Mouse (Mus musculus) spleen, adult 12 weeks (tissue): Measurements from ENCODE around the gene Hist1h2bb.
"Not testable (repeated sequence)": the region's sequence is repeated elsewhere in the genome, so short reads cannot be mapped to it uniquely, and the experiment has no call there.

ENCODE experiments used
- DNase-seq: peaks from one replicate; pipeline ENCODE4 v3.0.0; 2022; ENCODE audit warnings: low spot score

Hist1h2bb gene

DNA sequence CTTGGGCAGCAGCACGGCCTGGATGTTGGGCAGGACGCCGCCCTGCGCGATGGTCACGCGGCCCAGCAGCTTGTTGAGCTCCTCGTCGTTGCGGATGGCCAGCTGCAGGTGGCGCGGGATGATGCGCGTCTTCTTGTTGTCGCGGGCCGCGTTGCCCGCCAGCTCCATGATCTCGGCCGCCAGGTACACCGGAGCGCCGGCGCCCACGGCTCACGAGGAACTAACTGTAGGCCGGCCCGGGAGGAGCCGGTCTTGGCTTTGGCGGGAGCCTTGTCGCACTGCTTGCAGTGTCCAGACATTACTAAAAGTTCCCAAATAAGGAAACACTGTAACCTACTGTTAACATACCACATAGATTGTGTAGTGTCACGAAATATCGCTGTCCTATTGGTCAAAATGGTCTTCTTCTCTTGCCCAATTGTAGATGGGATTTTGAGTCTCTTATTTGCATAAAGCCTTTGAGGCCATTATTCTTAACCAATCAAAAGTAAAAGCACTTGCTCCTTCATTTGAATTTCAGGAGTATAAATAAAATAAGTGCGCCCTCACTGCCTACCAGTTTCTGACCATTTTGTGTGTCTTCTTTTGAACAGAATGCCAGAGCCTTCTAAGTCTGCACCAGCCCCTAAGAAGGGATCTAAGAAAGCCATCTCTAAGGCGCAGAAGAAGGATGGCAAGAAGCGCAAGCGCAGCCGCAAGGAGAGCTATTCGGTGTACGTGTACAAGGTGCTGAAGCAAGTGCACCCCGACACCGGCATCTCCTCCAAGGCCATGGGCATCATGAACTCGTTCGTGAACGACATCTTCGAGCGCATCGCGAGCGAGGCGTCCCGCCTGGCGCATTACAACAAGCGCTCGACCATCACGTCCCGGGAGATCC, at the start of gene Hist1h2bb:
Gene Hist1h2bb, plus strand, starts transcription at position 534 of the 880 bp plus-strand sequence.
- DNase-seq, result peak; percentile 83

- peak; percentile 65 for DNase-seq
These were observed 48.8 kb upstream of the Hist1h2bb start for GRCm38 (mm10) chr13:23697491-23698299.

DNA sequence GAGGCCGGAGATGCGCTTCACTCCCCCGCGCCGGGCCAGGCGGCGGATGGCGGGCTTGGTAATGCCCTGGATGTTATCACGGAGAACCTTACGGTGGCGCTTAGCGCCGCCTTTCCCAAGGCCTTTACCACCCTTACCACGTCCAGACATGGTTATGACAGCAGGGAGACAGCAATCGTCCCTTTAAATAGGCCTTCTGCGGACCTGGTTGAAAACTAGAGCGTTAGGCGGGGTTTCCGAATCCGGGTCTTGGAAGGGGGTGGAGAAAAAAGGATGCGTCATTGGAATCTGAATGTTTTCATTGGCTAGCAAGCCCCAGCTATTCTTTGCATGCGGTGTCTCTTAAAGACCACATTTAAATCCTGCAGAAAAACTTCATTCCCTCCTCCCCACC, 48.2 kb upstream of the Hist1h2bb start, which contains the start of gene Hist1h4c:
Gene Hist1h4c, minus strand, starts transcription at position 155 of the 394 bp plus-strand sequence.
- DNase-seq, result peak; percentile 100

DNA sequence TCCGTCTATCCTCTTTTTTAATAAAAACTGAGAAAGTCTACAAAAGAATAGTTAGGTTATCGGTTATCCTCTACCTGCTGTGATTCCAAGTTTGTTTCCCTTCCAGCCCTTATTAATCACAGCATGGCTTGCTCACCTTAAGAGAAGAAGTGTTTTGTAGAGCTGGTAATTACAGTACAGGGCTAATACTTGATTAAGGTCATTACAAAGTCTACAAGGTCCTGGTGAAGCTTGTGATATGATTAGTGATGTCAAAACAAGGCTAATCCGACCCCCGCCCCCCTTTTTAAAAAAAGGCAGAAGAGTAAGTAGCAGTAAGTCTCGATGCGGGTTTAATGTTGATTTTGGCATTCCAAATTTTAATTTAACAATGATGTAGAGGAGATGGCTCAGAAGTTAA, 47.5 kb upstream of the Hist1h2bb start:
- DNase-seq, result no peak

DNA sequence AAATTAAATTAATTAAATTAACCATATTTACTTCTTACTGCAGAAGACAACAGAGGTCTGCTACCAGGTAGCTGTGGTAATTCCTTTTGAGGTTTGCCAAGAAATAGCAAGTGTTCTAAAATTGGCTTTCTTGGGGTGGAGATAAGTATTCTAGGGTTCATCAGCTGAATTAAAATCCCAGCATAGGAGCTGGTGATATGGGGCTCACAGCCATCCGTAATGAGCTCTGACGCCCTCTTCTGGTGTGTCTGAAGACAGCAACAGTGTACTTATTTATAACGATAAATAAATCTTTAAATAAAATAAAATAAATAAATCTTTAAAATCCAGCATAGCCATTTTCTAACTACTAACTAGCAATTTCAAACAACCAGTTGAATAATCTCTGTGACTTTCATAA, 46.8 kb upstream of the Hist1h2bb start:
- DNase-seq, result no peak

DNA sequence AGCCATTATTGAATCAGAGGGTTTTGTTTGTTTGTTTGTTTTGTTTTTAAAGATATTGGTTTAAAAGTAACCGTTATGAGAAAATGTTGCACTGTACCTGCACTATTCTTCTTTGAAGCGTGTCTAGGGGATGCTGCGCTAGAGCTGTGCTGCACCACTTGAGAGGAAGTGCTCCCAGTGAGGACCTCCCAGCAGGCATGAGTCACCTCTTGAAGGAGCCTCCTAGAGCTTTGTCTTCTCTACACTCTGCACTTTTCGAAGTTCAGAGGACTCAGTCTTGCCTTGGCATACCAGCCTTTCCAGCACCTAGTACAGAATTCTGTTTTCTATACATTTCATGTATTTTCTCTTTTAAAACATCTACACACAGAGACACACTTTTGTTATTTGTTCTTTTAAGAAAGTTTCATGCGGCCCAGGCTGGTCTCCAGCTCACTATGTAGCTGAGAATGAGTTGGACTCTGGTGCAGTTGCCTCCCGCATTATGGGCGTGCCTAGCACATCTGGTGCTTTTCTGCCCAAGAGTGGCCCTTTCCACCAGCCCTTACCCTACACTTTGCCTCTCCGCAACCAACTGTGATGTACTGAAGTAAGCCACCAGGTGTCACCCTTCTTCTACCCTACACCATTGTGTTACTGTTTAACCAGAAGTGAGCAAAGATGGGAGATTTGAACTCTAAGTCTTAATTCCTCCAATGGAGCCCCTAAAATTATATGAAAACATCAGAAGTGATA, 45.6 kb upstream of the Hist1h2bb start:
- DNase-seq, result peak; percentile 50

- DNase-seq, result no peak
These were observed 44.3 kb upstream of the Hist1h2bb start for GRCm38 (mm10) chr13:23702220-23702619.

- not testable (repeated sequence) for DNase-seq
These were observed 43.7 kb upstream of the Hist1h2bb start for GRCm38 (mm10) chr13:23702801-23703200.

- no peak for DNase-seq
These were observed 40.7 kb upstream of the Hist1h2bb start for GRCm38 (mm10) chr13:23705751-23706356.

GRCm38 (mm10) chr13:23706771-23707170, 39.8 kb upstream of the Hist1h2bb start:
- DNase-seq, result no peak

DNA sequence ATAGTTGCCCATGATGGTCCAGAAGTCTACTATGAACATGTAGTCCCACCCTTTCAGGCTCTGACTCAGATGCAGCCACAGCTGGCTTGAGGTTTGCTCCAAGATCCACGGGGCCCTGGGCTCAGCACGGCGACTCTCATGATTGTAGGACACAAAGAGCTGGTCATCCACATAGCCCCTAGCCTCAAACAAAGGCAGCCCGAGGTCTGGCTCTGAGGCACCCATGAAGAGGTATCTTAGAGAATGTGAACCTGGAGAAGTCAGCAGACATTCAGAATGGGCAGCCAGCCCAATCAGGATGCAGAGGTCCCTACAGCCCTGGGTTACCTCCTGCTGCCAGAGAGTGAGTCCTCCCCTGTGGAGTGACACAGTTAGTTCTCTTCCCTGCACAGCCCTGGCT, 38.5 kb upstream of the Hist1h2bb start:
- DNase-seq, result no peak

DNA sequence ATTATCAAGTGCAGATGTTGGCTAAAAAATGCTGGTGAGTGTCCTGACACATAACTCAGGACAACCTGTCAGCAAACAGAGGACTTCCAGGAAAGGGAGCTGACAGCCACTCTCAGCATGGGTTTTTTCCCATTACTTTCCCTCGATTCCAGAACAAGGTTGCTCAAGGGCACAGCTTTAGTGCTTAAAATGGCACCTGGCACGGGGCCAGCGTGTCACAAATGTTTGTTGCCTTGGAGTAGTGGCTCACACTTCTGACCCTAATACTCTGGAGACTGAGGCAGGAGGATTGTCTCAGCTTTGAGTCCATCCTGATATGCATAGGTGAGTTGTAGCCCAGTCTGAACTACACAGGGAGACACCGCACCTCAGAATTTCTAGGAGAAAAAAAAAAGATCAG, 37.9 kb upstream of the Hist1h2bb start:
- DNase-seq, result no peak

DNA sequence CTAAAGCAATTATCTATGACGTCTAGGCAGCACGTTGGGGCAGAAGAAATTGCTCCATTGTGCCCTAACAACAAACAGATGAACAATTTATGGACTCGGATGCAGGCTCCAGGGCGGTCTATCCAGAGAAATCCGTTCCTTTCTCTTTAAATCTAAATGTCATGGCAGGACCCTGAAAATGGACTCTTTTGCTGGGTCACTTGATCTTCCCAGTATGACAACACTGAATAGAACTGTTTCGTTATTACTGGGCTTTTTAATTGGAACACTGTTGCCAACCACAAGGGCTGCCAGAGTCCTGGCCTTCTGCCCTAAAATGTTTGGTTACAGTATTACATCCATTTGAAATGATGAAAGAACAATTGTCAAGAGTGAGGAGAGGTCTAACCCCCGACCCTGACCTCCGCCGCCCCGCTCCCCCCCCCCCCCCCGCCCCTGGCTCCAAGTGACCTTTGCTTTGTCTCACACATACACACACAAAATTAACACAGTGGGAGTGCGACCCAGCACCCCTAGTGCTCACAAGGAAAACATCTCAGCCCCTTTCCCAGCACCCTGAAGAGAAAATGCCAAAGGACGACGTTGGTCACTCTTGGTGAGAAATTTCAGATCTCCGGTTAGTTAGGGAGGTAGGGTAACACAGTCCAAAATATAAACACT, 36.7 kb upstream of the Hist1h2bb start:
- DNase-seq, result no peak

GRCm38 (mm10) chr13:23710374-23711089, 36.0 kb upstream of the Hist1h2bb start, which contains the start of gene Hfe:
Hfe (minus strand) TSS chr13:23710854.
- DNase-seq, result peak; percentile 35

GRCm38 (mm10) chr13:23716261-23717042, 30.1 kb upstream of the Hist1h2bb start:
- no peak for DNase-seq

GRCm38 (mm10) chr13:23717176-23717575, 29.4 kb upstream of the Hist1h2bb start:
- no peak for DNase-seq

DNA sequence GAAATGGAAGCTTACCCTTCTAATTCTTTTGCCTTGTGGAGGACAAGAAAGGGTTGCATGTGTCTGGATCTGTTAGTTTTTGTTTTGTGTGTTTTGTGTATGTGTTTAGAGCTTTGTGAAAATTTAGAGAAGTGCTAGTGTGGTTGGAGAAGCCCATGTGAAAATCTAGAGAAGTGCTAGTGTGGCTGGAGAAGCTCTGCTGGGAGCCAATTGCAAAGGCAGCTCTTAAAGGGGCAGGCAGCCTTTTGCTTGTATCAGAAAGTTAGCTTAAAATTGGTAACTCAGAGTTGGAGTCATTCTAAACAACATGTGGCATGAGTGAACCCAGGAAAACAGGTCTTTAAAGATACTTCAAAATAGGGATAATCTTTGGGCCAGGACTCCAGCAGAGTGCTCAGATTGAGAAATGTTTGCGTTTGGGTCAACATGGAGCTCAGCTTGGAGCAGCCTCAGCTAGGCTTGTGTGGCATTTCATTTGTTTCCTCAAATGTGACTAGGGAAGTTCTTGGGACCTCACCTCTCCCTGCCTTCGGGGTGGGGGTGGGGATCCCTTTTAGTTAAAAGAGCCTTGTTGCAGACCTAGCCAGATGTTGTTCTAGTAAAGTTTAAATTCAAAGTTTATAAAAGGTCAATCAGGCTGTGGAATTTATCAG, 28.8 kb upstream of the Hist1h2bb start:
- DNase-seq, result not testable (repeated sequence)

DNA sequence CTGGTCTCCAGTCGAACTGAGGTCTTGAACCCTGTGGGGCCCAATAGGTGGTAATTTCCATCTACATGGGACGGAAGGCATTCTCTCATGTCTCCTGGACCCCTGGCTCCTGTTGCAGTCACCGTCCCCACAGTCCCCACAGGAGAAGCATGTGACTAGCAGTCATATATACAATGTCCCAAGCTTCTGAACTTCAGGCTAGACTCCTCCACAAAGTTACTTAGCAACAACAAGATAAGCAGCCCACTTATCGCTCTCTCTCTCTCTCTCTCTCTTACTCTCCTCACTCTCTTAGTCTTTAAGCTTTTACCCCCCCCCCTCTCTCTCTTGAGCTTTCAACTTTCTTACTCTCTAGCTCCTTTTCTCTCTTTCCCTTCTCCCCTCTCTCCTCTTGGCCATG, 22.3 kb upstream of the Hist1h2bb start:
- no peak for DNase-seq

DNA sequence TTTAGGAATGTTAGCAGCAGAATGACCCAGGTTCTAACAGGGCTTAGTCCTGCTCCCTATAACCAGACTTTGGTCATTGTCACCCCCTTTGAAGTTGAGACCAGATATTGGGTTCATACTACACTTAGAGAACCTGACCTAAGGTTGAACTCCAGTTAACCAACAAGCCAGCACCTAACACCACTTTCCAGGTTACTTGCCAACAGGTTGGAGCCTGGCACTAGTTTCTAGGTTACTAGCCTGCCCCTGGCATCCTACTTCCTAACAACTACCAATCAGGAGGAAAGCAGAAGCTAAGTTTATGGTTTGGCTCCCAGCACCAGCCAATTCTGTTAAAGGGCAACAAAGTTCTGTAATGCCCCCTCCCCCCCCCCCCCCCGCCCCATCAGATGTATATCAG, 21.3 kb upstream of the Hist1h2bb start:
- DNase-seq, result no peak
